Mouse (Mus musculus) hindbrain, embryonic 16.5 days (tissue): ENCODE data around the gene Ccdc38. TPM values are rescaled to one million over a fixed set of nuclear protein-coding genes. Genes with fewer than 3 reads are reported as not detected.

Source experiments
- ATAC-seq: fragments of 200-750 bp; cut with Nextera tagmentation; 2 replicates; pipeline ENCODE4 v1.8.0; 2017; ENCODE audit warnings: moderate TSS enrichment, moderate library complexity
- H3K27ac ChIP-seq: fragments of 300-500 bp; sonication (generic); 2 replicates; pipeline ENCODE4 v1.5.1; 2014; ENCODE audit warnings: low read depth, mild to moderate bottlenecking, control low read depth, low read length, moderate library complexity
- H3K27me3 ChIP-seq: fragments of 300-500 bp; sonication (generic); replicated peaks from 2 replicates; pipeline ENCODE4 v1.6.1; 2014; ENCODE audit warnings: low read length; ENCODE audit not compliant: control insufficient read depth, insufficient read depth
- H3K36me3 ChIP-seq: fragments of 300-500 bp; sonication (generic); 2 replicates; pipeline ENCODE4 v1.6.1; 2014; ENCODE audit warnings: mild to moderate bottlenecking, low read length, moderate library complexity, mixed read lengths; ENCODE audit not compliant: control insufficient read depth, insufficient read depth
- H3K4me1 ChIP-seq: fragments of 300-500 bp; sonication (generic); 2 replicates; pipeline ENCODE4 v1.6.1; 2014; ENCODE audit warnings: low read depth, low read length; ENCODE audit not compliant: control insufficient read depth, insufficient read depth
- H3K4me2 ChIP-seq: fragments of 300-500 bp; sonication (generic); 2 replicates; pipeline ENCODE4 v1.6.1; 2014; ENCODE audit warnings: mild to moderate bottlenecking, low read length, control low read depth, moderate library complexity
- H3K4me3 ChIP-seq: fragments of 300-500 bp; sonication (generic); 2 replicates; pipeline ENCODE4 v1.5.1; 2014; ENCODE audit warnings: mild to moderate bottlenecking, low read length, control low read depth, moderate library complexity
- H3K9ac ChIP-seq: fragments of 300-500 bp; sonication (generic); 2 replicates; pipeline ENCODE4 v1.6.1; 2014; ENCODE audit warnings: low read depth, mild to moderate bottlenecking, control low read depth, low read length, moderate library complexity
- H3K9me3 ChIP-seq: fragments of 300-500 bp; sonication (generic); 2 replicates; pipeline ENCODE4 v1.6.1; 2014; ENCODE audit warnings: mild to moderate bottlenecking, low read length, moderate library complexity; ENCODE audit not compliant: control insufficient read depth
- WGBS: fragments of 180-500 bp; shearing (Covaris S2); extraction: QIAGEN DNeasy Blood & Tissue Kit; methylation state at CpG from one replicate; pipeline ENCODE4 v1.1.7; 2014; 5-methylcytosine and 5-hydroxymethylcytosine counted together
- polyA plus RNA-seq: library from polyadenylated mRNA; unstranded; fragments of >200 nt; fragmentation: Nextera tagmentation; extraction: Ambion mirVana; gene quantifications from 2 replicates; pipeline ENCODE4 v1.2.1, GENCODE M21; 2015

Ccdc38 gene
- polyA plus RNA-seq, 1 experiment from 2014 or later, result 0.19 TPM

GRCm38 (mm10) chr10:93518620-93519019, 21.8 kb upstream of the Ccdc38 start:
- H3K4me2 ChIP-seq, result no peak overlapping the region
- no peak overlapping the region for H3K9ac ChIP-seq
- 93% methylated on average over 2 of the region's 2 CpGs for WGBS
- no peak for ATAC-seq
- no peak overlapping the region for H3K4me3 ChIP-seq
- H3K27ac ChIP-seq, result no peak overlapping the region
- H3K27me3 ChIP-seq, result no peaks in the 10 kb centered on the region
- no peaks in the 10 kb centered on the region for H3K4me1 ChIP-seq
- H3K36me3 ChIP-seq, result no peaks in the 10 kb centered on the region
- no peaks in the 10 kb centered on the region for H3K9me3 ChIP-seq

GRCm38 (mm10) chr10:93519159-93519558, 21.3 kb upstream of the Ccdc38 start:
- 95% methylated on average over 8 of the region's 8 CpGs for WGBS
- Histone ChIP-seq H3K4me1 (no peaks in the 10 kb centered on the region), H3K27ac (no peak overlapping the region), H3K4me2 (no peak overlapping the region), H3K27me3 (no peaks in the 10 kb centered on the region), H3K9me3 (no peaks in the 10 kb centered on the region), H3K36me3 (no peaks in the 10 kb centered on the region), H3K4me3 (no peak overlapping the region), H3K9ac (no peak overlapping the region)
- no peak for ATAC-seq

- Histone ChIP-seq H3K9ac (no peak overlapping the region), H3K27ac (no peak overlapping the region)
Observed at GRCm38 (mm10) chr10:93519756-93520155, 20.7 kb upstream of the Ccdc38 start.

GRCm38 (mm10) chr10:93520994-93521393, 19.4 kb upstream of the Ccdc38 start:
- Histone ChIP-seq H3K27me3 (no peaks in the 10 kb centered on the region), H3K36me3 (no peaks in the 10 kb centered on the region), H3K4me2 (no peak overlapping the region), H3K27ac (no peak overlapping the region), H3K9me3 (no peaks in the 10 kb centered on the region), H3K4me3 (no peak overlapping the region), H3K9ac (no peak overlapping the region), H3K4me1 (no peaks in the 10 kb centered on the region)
- no peak for ATAC-seq
- 61% methylated on average over 4 of the region's 4 CpGs for WGBS

More at GRCm38 (mm10) chr10:93519756-93520155, 20.7 kb upstream of the Ccdc38 start:
- H3K9me3 ChIP-seq, result no peaks in the 10 kb centered on the region
- WGBS, result 84% methylated on average over 5 of the region's 5 CpGs
- no peak for ATAC-seq
- H3K4me1 ChIP-seq, result no peaks in the 10 kb centered on the region
- H3K4me2 ChIP-seq, result no peak overlapping the region
- H3K36me3 ChIP-seq, result no peaks in the 10 kb centered on the region
- no peaks in the 10 kb centered on the region for H3K27me3 ChIP-seq
- H3K4me3 ChIP-seq, result no peak overlapping the region

GRCm38 (mm10) chr10:93525329-93525728, 15.1 kb upstream of the Ccdc38 start:
- H3K4me1 ChIP-seq, result no peaks in the 10 kb centered on the region
- H3K4me3 ChIP-seq, result no peak overlapping the region
- no peak overlapping the region for H3K4me2 ChIP-seq
- no peak overlapping the region for H3K9ac ChIP-seq
- no peak for ATAC-seq
- no peaks in the 10 kb centered on the region for H3K9me3 ChIP-seq
- H3K27ac ChIP-seq, result no peak overlapping the region
- no peaks in the 10 kb centered on the region for H3K27me3 ChIP-seq
- H3K36me3 ChIP-seq, result no peaks in the 10 kb centered on the region
- 95% methylated on average over 1 of the region's 1 CpGs for WGBS

GRCm38 (mm10) chr10:93538287-93538686, 2.1 kb upstream of the Ccdc38 start:
- H3K27ac ChIP-seq, result no peak overlapping the region
- 84% methylated on average over 2 of the region's 2 CpGs for WGBS
- H3K27me3 ChIP-seq, result peaks cover 3% of the 10 kb centered on the region
- no peak for ATAC-seq
- H3K4me3 ChIP-seq, result no peak overlapping the region
- H3K9ac ChIP-seq, result no peak overlapping the region
- H3K4me1 ChIP-seq, result peaks cover 11% of the 10 kb centered on the region
- no peaks in the 10 kb centered on the region for H3K36me3 ChIP-seq
- no peaks in the 10 kb centered on the region for H3K9me3 ChIP-seq
- H3K4me2 ChIP-seq, result no peak overlapping the region

- no peak for ATAC-seq
- H3K27me3 ChIP-seq, result peaks cover 3% of the 10 kb centered on the region
- H3K4me3 ChIP-seq, result no peak overlapping the region
- no peaks in the 10 kb centered on the region for H3K9me3 ChIP-seq
- H3K27ac ChIP-seq, result no peak overlapping the region
- no peak overlapping the region for H3K9ac ChIP-seq
- H3K36me3 ChIP-seq, result no peaks in the 10 kb centered on the region
- 65% methylated on average over 6 of the region's 6 CpGs for WGBS
- H3K4me1 ChIP-seq, result peaks cover 11% of the 10 kb centered on the region
- no peak overlapping the region for H3K4me2 ChIP-seq
Observed at GRCm38 (mm10) chr10:93538818-93539217, 1.6 kb upstream of the Ccdc38 start.

- Histone ChIP-seq H3K36me3 (no peaks in the 10 kb centered on the region), H3K27me3 (peaks cover 3% of the 10 kb centered on the region), H3K4me3 (peak within 1 kb of the TSS; percentile 43), H3K4me2 (peak within 1 kb of the TSS; percentile 74), H3K9ac (peak within 1 kb of the TSS; percentile 51), H3K9me3 (no peaks in the 10 kb centered on the region), H3K4me1 (peaks cover 7% of the 10 kb centered on the region), H3K27ac (no peak within 1 kb of the TSS)
- WGBS, result 4% methylated on average over 35 of the region's 35 CpGs
- ATAC-seq, result peak; percentile 93
Observed at GRCm38 (mm10) chr10:93539775-93540430, 529 bp upstream of the Ccdc38 start, which contains the start of gene Amdhd1. Gene Amdhd1, minus strand, starts transcription at chr10:93540033.

GRCm38 (mm10) chr10:93541585-93541984, 1.2 kb downstream of the Ccdc38 start:
- 85% methylated on average over 1 of the region's 1 CpGs for WGBS
- Histone ChIP-seq H3K4me2 (no peak overlapping the region), H3K27ac (no peak overlapping the region), H3K9me3 (no peaks in the 10 kb centered on the region), H3K9ac (no peak overlapping the region), H3K36me3 (no peaks in the 10 kb centered on the region), H3K4me1 (peaks cover 7% of the 10 kb centered on the region), H3K27me3 (no peaks in the 10 kb centered on the region; the same call in 1 of the 2 replicates), H3K4me3 (no peak overlapping the region)
- ATAC-seq, result no peak
